Mouse (Mus musculus): ENCODE data around the gene Rgs7. TPM values are rescaled to one million over a fixed set of nuclear protein-coding genes. Genes with fewer than 3 reads are reported as not detected.

Gene Rgs7
- 42.9 and 44.9 TPM in 2 replicates for polyA plus RNA-seq (2015; fragmentation: Nextera tagmentation; extraction: Ambion mirVana)

- peak within 1 kb of the TSS; percentile 74 for H3K4me3 ChIP-seq (ENCODE audit: low read depth, low read length)
- no peaks in the 10 kb centered on the region for H3K36me3 ChIP-seq (ENCODE audit: control insufficient read depth, insufficient read depth, low read length)
- peak within 1 kb of the TSS; percentile 96 for H3K27ac ChIP-seq (ENCODE audit: low read length)
- peak within 1 kb of the TSS; percentile 78 for H3K4me2 ChIP-seq (ENCODE audit: low read length)
- no peaks in the 10 kb centered on the region for H3K9me3 ChIP-seq (replicated peaks; ENCODE audit: control insufficient read depth, low read length, poor library complexity, severe bottlenecking)
- ATAC-seq = peak; percentile 96
- under 1% methylated on average over 71 of the region's 82 CpGs for WGBS
- H3K4me1 ChIP-seq (ENCODE audit: control insufficient read depth, insufficient read depth, low read length) = peaks cover 22% of the 10 kb centered on the region
- peak within 1 kb of the TSS; percentile 96 for H3K9ac ChIP-seq (ENCODE audit: low read depth, low read length)
- H3K27me3 ChIP-seq (ENCODE audit: control insufficient read depth, insufficient read depth, low read depth, low read length) = no peaks in the 10 kb centered on the region
Observed at GRCm38 (mm10) chr1:175491861-175492682, at the start of gene Rgs7. Gene Rgs7, minus strand, starts transcription at chr1:175492500.

DNA sequence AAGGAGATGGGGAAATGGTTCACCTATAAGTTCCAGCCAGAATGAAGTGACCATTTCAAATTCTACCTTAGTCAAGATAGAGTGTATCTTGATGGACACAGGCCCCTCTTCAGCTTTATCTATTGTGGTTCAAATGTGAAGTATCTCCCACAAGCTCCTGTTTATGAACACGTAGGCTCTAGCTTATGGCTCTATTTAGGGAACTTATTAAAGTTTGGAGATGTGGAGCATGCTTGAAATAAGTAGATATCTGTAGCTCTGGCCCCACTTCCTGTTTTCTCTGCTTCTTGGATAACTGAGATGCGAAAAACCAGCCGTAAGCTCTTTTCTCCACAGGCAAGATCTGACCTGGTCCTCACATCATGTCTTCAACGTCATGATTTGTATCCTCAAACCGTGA lies 48.4 kb upstream of the Rgs7 start:
- no peak overlapping the region for H3K4me2 ChIP-seq (ENCODE audit: low read length)
- H3K27ac ChIP-seq (ENCODE audit: low read length) = no peak overlapping the region
- no peak for ATAC-seq
- H3K27me3 ChIP-seq (ENCODE audit: control insufficient read depth, insufficient read depth, low read depth, low read length) = no peaks in the 10 kb centered on the region
- WGBS = 91% methylated on average over 5 of the region's 5 CpGs
- H3K4me3 ChIP-seq (ENCODE audit: low read depth, low read length) = no peak overlapping the region
- H3K4me1 ChIP-seq (ENCODE audit: control insufficient read depth, insufficient read depth, low read length) = no peaks in the 10 kb centered on the region
- no peaks in the 10 kb centered on the region for H3K9me3 ChIP-seq (replicated peaks; ENCODE audit: control insufficient read depth, low read length, poor library complexity, severe bottlenecking)
- H3K9ac ChIP-seq (ENCODE audit: low read depth, low read length) = no peak overlapping the region
- H3K36me3 ChIP-seq (ENCODE audit: control insufficient read depth, insufficient read depth, low read length) = no peaks in the 10 kb centered on the region

DNA sequence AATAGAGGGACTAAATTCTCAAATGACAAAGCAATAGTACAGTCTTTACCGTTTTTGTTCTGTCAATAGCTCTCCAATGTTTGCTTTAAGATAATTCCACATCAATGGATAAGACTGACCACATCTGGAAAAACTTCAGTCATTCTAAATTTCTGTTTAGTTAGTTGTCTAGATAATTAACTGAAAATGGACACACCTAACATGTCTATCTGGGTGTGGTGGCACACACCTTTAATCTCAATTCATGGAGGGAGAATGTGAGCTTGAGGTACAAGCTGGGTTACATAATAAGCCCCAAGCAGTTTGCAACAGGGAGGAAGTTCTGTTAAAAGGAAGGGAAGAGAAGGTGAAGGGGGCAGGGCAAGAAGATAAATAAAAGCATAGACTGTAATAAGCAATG lies 45.0 kb upstream of the Rgs7 start:
- Histone ChIP-seq H3K9ac (ENCODE audit: low read depth, low read length) (no peak overlapping the region), H3K36me3 (ENCODE audit: control insufficient read depth, insufficient read depth, low read length) (no peaks in the 10 kb centered on the region), H3K9me3 (replicated peaks; ENCODE audit: control insufficient read depth, low read length, poor library complexity, severe bottlenecking) (no peaks in the 10 kb centered on the region), H3K4me2 (ENCODE audit: low read length) (no peak overlapping the region), H3K27ac (ENCODE audit: low read length) (no peak overlapping the region), H3K27me3 (ENCODE audit: control insufficient read depth, insufficient read depth, low read depth, low read length) (no peaks in the 10 kb centered on the region), H3K4me1 (ENCODE audit: control insufficient read depth, insufficient read depth, low read length) (no peaks in the 10 kb centered on the region), H3K4me3 (ENCODE audit: low read depth, low read length) (no peak overlapping the region)
- 76% methylated on average over 1 of the region's 1 CpGs for WGBS
- no peak for ATAC-seq

GRCm38 (mm10) chr1:175529858-175530257 lies 37.6 kb upstream of the Rgs7 start:
- H3K27me3 ChIP-seq (ENCODE audit: control insufficient read depth, insufficient read depth, low read depth, low read length) = no peaks in the 10 kb centered on the region
- no peak overlapping the region for H3K4me2 ChIP-seq (ENCODE audit: low read length)
- H3K4me3 ChIP-seq (ENCODE audit: low read depth, low read length) = no peak overlapping the region
- ATAC-seq = no peak
- H3K36me3 ChIP-seq (ENCODE audit: control insufficient read depth, insufficient read depth, low read length) = no peaks in the 10 kb centered on the region
- H3K27ac ChIP-seq (ENCODE audit: low read length) = no peak overlapping the region
- no peaks in the 10 kb centered on the region for H3K4me1 ChIP-seq (ENCODE audit: control insufficient read depth, insufficient read depth, low read length)
- WGBS = 78% methylated on average over 1 of the region's 1 CpGs
- H3K9ac ChIP-seq (ENCODE audit: low read depth, low read length) = no peak overlapping the region
- no peaks in the 10 kb centered on the region for H3K9me3 ChIP-seq (replicated peaks; ENCODE audit: control insufficient read depth, low read length, poor library complexity, severe bottlenecking)

DNA sequence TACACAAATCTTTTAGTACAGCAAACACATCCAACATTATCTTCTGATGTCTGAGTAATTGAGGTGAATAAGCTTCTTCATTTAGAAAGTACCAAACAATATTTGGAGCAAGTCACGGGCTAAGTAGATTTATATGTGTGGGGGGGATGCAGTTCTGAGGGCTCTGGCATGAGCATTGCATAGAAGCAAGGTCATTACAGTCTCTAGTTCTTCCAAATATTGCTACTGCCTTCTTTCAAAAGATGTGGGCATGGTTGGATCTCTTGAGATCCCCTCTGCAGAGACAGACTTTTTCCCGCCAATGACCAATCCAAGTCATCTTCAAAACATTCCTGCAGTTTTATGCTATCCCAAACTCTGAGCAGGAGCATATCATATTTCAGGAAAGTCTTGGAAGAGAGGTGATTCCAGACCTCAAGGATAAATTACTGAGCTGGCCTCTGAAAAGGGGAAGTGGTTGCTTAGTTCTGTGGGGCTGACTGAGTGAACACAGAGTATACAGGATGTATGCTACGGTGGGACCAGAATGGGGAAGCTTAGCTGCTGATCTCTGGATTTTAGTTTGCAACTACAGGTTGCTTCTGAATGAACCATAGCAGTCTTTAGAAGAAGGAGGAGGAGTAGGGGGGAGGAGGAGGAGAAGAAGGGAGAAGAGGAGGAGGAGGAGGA lies 32.5 kb upstream of the Rgs7 start:
- WGBS = 86% methylated on average over 3 of the region's 3 CpGs
- no peak for ATAC-seq
- H3K9ac ChIP-seq (ENCODE audit: low read depth, low read length) = no peak overlapping the region
- H3K4me3 ChIP-seq (ENCODE audit: low read depth, low read length) = no peak overlapping the region
- no peaks in the 10 kb centered on the region for H3K27me3 ChIP-seq (ENCODE audit: control insufficient read depth, insufficient read depth, low read depth, low read length)
- H3K4me1 ChIP-seq (ENCODE audit: control insufficient read depth, insufficient read depth, low read length) = no peaks in the 10 kb centered on the region
- no peak overlapping the region for H3K4me2 ChIP-seq (ENCODE audit: low read length)
- H3K36me3 ChIP-seq (ENCODE audit: control insufficient read depth, insufficient read depth, low read length) = no peaks in the 10 kb centered on the region
- H3K9me3 ChIP-seq (replicated peaks; ENCODE audit: control insufficient read depth, low read length, poor library complexity, severe bottlenecking) = no peaks in the 10 kb centered on the region
- H3K27ac ChIP-seq (ENCODE audit: low read length) = no peak overlapping the region

- ATAC-seq = no peak
- H3K9ac ChIP-seq (ENCODE audit: low read depth, low read length) = no peak overlapping the region
- H3K4me1 ChIP-seq (ENCODE audit: control insufficient read depth, insufficient read depth, low read length) = no peaks in the 10 kb centered on the region
- WGBS = 83% methylated on average over 2 of the region's 2 CpGs
- no peak overlapping the region for H3K4me2 ChIP-seq (ENCODE audit: low read length)
- no peaks in the 10 kb centered on the region for H3K27me3 ChIP-seq (ENCODE audit: control insufficient read depth, insufficient read depth, low read depth, low read length)
- no peak overlapping the region for H3K4me3 ChIP-seq (ENCODE audit: low read depth, low read length)
- no peak overlapping the region for H3K27ac ChIP-seq (ENCODE audit: low read length)
- H3K36me3 ChIP-seq (ENCODE audit: control insufficient read depth, insufficient read depth, low read length) = no peaks in the 10 kb centered on the region
- no peaks in the 10 kb centered on the region for H3K9me3 ChIP-seq (replicated peaks; ENCODE audit: control insufficient read depth, low read length, poor library complexity, severe bottlenecking)
Observed at GRCm38 (mm10) chr1:175523572-175523971, 31.3 kb upstream of the Rgs7 start.

DNA sequence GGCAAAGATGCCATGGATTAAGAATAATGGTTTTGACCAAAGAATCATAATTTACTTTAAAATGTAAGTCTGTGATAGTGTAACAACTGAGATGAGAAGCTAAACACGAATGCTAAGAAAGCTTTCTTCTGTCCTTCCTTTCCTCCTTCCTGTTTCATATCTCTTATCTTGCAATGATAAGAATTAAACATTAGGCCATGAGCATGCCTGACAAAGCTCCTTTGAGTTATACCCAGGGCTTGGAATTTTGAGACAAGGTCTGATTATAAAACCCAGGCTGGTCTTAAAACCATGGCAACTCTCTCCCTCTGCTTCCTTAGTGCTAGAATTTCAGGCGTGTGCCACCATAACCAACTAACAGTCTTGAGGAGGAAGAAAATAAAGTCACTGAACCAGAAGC lies 22.2 kb upstream of the Rgs7 start:
- Histone ChIP-seq H3K4me1 (ENCODE audit: control insufficient read depth, insufficient read depth, low read length) (no peaks in the 10 kb centered on the region; the same call in 1 of the 2 replicates), H3K9ac (ENCODE audit: low read depth, low read length) (no peak overlapping the region), H3K9me3 (replicated peaks; ENCODE audit: control insufficient read depth, low read length, poor library complexity, severe bottlenecking) (no peaks in the 10 kb centered on the region), H3K27me3 (ENCODE audit: control insufficient read depth, insufficient read depth, low read depth, low read length) (no peaks in the 10 kb centered on the region), H3K36me3 (ENCODE audit: control insufficient read depth, insufficient read depth, low read length) (no peaks in the 10 kb centered on the region), H3K4me3 (ENCODE audit: low read depth, low read length) (no peak overlapping the region), H3K4me2 (ENCODE audit: low read length) (no peak overlapping the region), H3K27ac (ENCODE audit: low read length) (no peak overlapping the region; the same call in 1 of the 2 replicates)
- WGBS = 69% methylated on average over 2 of the region's 2 CpGs
- ATAC-seq = no peak

DNA sequence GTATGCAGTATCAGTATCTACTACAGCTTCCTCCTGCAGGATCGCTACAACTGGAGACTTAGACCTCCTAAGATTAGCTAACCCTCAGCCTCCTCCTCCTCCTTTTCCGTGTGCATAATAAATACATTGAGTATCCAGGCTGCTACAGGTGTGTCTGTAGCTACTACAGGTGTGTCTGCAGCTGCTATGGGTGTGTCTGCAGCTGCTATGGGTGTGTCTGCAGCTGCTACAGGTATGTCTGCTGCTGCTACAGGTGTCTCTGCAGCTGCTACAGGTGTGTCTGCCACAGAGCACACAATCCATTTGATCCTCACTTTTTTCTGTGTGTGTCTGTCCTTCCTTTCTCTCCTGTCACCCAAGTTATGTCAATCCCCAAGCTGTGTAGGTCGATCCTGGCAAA lies 19.9 kb upstream of the Rgs7 start:
- Histone ChIP-seq H3K27me3 (ENCODE audit: control insufficient read depth, insufficient read depth, low read depth, low read length) (no peaks in the 10 kb centered on the region), H3K4me2 (ENCODE audit: low read length) (no peak overlapping the region), H3K4me3 (ENCODE audit: low read depth, low read length) (no peak overlapping the region), H3K36me3 (ENCODE audit: control insufficient read depth, insufficient read depth, low read length) (no peaks in the 10 kb centered on the region), H3K9ac (ENCODE audit: low read depth, low read length) (no peak overlapping the region), H3K9me3 (replicated peaks; ENCODE audit: control insufficient read depth, low read length, poor library complexity, severe bottlenecking) (no peaks in the 10 kb centered on the region), H3K27ac (ENCODE audit: low read length) (no peak overlapping the region), H3K4me1 (ENCODE audit: control insufficient read depth, insufficient read depth, low read length) (no peaks in the 10 kb centered on the region; the same call in 1 of the 2 replicates)
- ATAC-seq = no peak
- 91% methylated on average over 3 of the region's 3 CpGs for WGBS

DNA sequence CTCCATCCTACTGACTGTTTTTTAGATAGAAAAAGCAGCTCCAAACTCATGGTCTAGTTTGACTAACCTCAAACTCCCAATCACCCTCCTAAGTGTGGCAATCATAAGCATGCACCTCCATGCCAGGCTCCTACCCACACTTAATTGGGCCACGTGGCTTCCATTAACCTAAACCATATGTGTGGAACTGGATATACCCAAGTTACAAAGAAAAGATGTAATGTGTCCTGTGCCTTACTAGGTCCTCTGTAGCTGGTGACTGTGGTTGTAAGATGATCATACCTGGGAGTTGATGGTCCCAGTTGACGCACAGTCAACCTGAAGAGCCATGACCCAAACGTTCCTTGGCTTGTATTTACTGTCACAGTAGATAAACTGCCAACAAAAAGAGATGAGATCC lies 17.7 kb upstream of the Rgs7 start:
- H3K36me3 ChIP-seq (ENCODE audit: control insufficient read depth, insufficient read depth, low read length) = no peaks in the 10 kb centered on the region
- H3K4me1 ChIP-seq (ENCODE audit: control insufficient read depth, insufficient read depth, low read length) = no peaks in the 10 kb centered on the region; the same call in 1 of the 2 replicates
- H3K9ac ChIP-seq (ENCODE audit: low read depth, low read length) = no peak overlapping the region
- H3K4me3 ChIP-seq (ENCODE audit: low read depth, low read length) = no peak overlapping the region
- no peaks in the 10 kb centered on the region for H3K9me3 ChIP-seq (replicated peaks; ENCODE audit: control insufficient read depth, low read length, poor library complexity, severe bottlenecking)
- H3K27me3 ChIP-seq (ENCODE audit: control insufficient read depth, insufficient read depth, low read depth, low read length) = no peaks in the 10 kb centered on the region
- no peak overlapping the region for H3K27ac ChIP-seq (ENCODE audit: low read length)
- 93% methylated on average over 3 of the region's 3 CpGs for WGBS
- no peak for ATAC-seq
- no peak overlapping the region for H3K4me2 ChIP-seq (ENCODE audit: low read length)

All from midbrain, embryonic 16.5 days (tissue).